Mouse (Mus musculus) spleen, adult 2 months (tissue): ENCODE measurements around the gene Ube2s.

Experiments
- CTCF ChIP-seq: fragments of 200-500 bp; IDR thresholded peaks from 2 replicates; pipeline ENCODE4 v1.5.1; 2011; ENCODE audit warnings: mild to moderate bottlenecking, inconsistent platforms; ENCODE audit not compliant: insufficient read depth, insufficient read length, insufficient replicate concordance; ENCODE audit errors: extremely low read depth
- POLR2A ChIP-seq: fragments of 200-500 bp; IDR thresholded peaks from 2 replicates; pipeline ENCODE4 v1.6.1; 2011; ENCODE audit warnings: low read depth, low read length, inconsistent platforms

- TF ChIP-seq POLR2A, result no peak
- peak; percentile 16; the same call in 1 of the 2 replicates for TF ChIP-seq CTCF
Measured at GRCm38 (mm10) chr7:4795767-4796433, 16.5 kb downstream of the Ube2s start.
